Mouse (Mus musculus) midbrain, postnatal 0 days (tissue): ENCODE results near the gene Prex1. TPM values are rescaled to one million over a fixed set of nuclear protein-coding genes. Genes with fewer than 3 reads are reported as not detected.

Source experiments
- ATAC-seq: fragments of 200-750 bp; cut with Nextera tagmentation; 2 replicates; pipeline ENCODE4 v1.8.0; 2017; ENCODE audit warnings: moderate number of reproducible peaks, mild to moderate bottlenecking, moderate TSS enrichment, moderate library complexity; ENCODE audit not compliant: low FRiP score
- DNase-seq: peaks from one replicate; pipeline ENCODE4 v3.0.0-alpha.2; 2015; ENCODE audit warnings: low spot score
- H3K27ac ChIP-seq: fragments of 300-500 bp; sonication (generic); 2 replicates; pipeline ENCODE4 v1.5.1; 2014; ENCODE audit warnings: low read depth, mild to moderate bottlenecking, low read length, mixed read lengths
- H3K27me3 ChIP-seq: fragments of 300-500 bp; sonication (generic); 2 replicates; pipeline ENCODE4 v1.6.1; 2014; ENCODE audit warnings: low read length, control low read depth, mixed read lengths; ENCODE audit not compliant: insufficient read depth
- H3K36me3 ChIP-seq: fragments of 300-500 bp; sonication (generic); 2 replicates; pipeline ENCODE4 v1.6.1; 2014; ENCODE audit warnings: low read length, control low read depth, mixed read lengths; ENCODE audit not compliant: insufficient read depth
- H3K4me1 ChIP-seq: fragments of 300-500 bp; sonication (generic); 2 replicates; pipeline ENCODE4 v1.6.1; 2014; ENCODE audit warnings: mild to moderate bottlenecking, control low read depth, antibody characterized with exemption, low read length, mixed read lengths; ENCODE audit not compliant: insufficient read depth
- H3K4me2 ChIP-seq: fragments of 300-500 bp; sonication (generic); 2 replicates; pipeline ENCODE4 v1.6.1; 2014; ENCODE audit warnings: low read depth, mild to moderate bottlenecking, low read length, mixed read lengths; ENCODE audit not compliant: poor library complexity, severe bottlenecking
- H3K4me3 ChIP-seq: fragments of 300-500 bp; sonication (generic); 2 replicates; pipeline ENCODE4 v1.5.1; 2014; ENCODE audit warnings: low read depth, mild to moderate bottlenecking, low read length, moderate library complexity
- H3K9ac ChIP-seq: fragments of 300-500 bp; sonication (generic); replicated peaks from 2 replicates; pipeline ENCODE4 v1.6.1; 2014; ENCODE audit warnings: mild to moderate bottlenecking, low read length, moderate library complexity, mixed read lengths; ENCODE audit not compliant: poor library complexity, severe bottlenecking
- H3K9me3 ChIP-seq: fragments of 300-500 bp; sonication (generic); 2 replicates; pipeline ENCODE4 v1.6.1; 2016; ENCODE audit warnings: low read length, control low read depth
- CTCF ChIP-seq: IDR thresholded peaks from 2 replicates; pipeline ENCODE4 v1.5.1; 2016; ENCODE audit warnings: antibody characterized with exemption, mild to moderate bottlenecking
- WGBS: fragments of 180-500 bp; shearing (Covaris S2); extraction: QIAGEN DNeasy Blood & Tissue Kit; methylation state at CpG from one replicate; pipeline ENCODE4 v1.1.7; 2014; 5-methylcytosine and 5-hydroxymethylcytosine counted together
- polyA plus RNA-seq: library from polyadenylated mRNA; unstranded; fragments of >200 nt; fragmentation: Nextera tagmentation; extraction: Ambion mirVana; gene quantifications from 2 replicates; pipeline ENCODE4 v1.2.1, GENCODE M21; 2015
- total RNA-seq: library from RNA; depleted of rRNA; stranded (reverse); fragments of >200 nt; gene quantifications from 2 replicates; pipeline ENCODE4 v1.2.3, GENCODE M21; 2014

Gene Prex1
- total and polyA plus RNA-seq, 2 experiments from 2014 or later = 17.4 to 53.8 TPM

DNA sequence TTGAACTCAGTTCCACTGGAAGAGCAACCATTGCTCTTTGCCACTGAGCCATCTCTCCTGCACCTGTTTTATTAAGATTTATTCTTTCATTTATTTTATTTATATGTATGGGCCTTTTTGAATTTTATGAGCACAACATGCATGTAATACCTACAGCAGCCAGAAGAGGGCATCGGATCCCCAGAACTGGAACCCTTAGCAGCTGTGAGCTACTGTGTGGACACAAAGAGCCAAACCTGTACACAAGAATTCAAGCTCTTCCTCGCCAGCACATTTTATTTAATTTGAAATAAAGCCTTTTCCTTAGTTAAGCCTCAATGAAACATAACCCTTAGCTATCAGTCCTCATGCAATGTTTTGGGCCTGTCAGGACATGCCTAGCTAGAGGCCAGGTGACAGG is 158.1 kb downstream of the Prex1 start:
- H3K9ac ChIP-seq = no peak overlapping the region
- H3K27me3 ChIP-seq = no peaks in the 10 kb centered on the region
- peaks cover 4% of the 10 kb centered on the region; the same call in 1 of the 2 replicates for H3K4me1 ChIP-seq
- whole genome bisulfite sequencing = 49% methylated on average over 2 of the region's 2 CpGs
- TF ChIP-seq CTCF = peak; percentile 80
- DNase-seq (peak; percentile 61), ATAC-seq (no peak)
- no peaks in the 10 kb centered on the region for H3K9me3 ChIP-seq
- no peak overlapping the region for H3K4me2 ChIP-seq
- H3K4me3 ChIP-seq = no peak overlapping the region
- H3K36me3 ChIP-seq = no peaks in the 10 kb centered on the region
- no peak overlapping the region for H3K27ac ChIP-seq

DNA sequence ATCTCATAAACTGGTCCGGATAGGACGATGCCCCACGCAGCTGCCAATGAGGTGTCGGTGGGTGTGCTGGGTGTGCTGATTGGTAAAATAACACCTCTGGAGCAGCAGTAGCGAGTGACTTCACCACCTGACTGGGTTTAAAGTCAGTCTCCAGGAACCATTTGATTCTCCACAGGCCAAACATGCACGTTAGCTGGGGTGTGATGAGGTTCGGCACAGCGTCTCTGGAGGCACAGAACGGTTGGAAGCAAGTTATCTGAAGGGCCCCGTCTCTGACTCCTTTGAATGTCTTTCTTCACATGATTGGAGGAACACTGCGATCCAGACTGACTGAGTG is 159.5 kb downstream of the Prex1 start:
- WGBS = 80% methylated on average over 11 of the region's 11 CpGs
- no peak overlapping the region for H3K4me2 ChIP-seq
- H3K4me3 ChIP-seq = no peak overlapping the region
- H3K9me3 ChIP-seq = no peaks in the 10 kb centered on the region
- H3K36me3 ChIP-seq = no peaks in the 10 kb centered on the region
- no peak for DNase-seq
- H3K9ac ChIP-seq = no peak overlapping the region
- H3K27ac ChIP-seq = no peak overlapping the region
- H3K4me1 ChIP-seq = no peaks in the 10 kb centered on the region; the same call in 1 of the 2 replicates
- ATAC-seq = no peak
- TF ChIP-seq CTCF = no peak
- no peaks in the 10 kb centered on the region for H3K27me3 ChIP-seq

GRCm38 (mm10) chr2:166553502-166554168 is 160.0 kb downstream of the Prex1 start:
- no peaks in the 10 kb centered on the region for H3K27me3 ChIP-seq
- H3K9ac ChIP-seq = no peak overlapping the region
- TF ChIP-seq CTCF = no peak
- H3K4me2 ChIP-seq = no peak overlapping the region
- no peaks in the 10 kb centered on the region for H3K9me3 ChIP-seq
- H3K4me1 ChIP-seq = no peaks in the 10 kb centered on the region; the same call in 1 of the 2 replicates
- H3K36me3 ChIP-seq = no peaks in the 10 kb centered on the region
- WGBS = 43% methylated on average over 18 of the region's 18 CpGs
- H3K4me3 ChIP-seq = no peak overlapping the region
- ATAC-seq (no peak), DNase-seq (no peak)
- H3K27ac ChIP-seq = no peak overlapping the region

DNA sequence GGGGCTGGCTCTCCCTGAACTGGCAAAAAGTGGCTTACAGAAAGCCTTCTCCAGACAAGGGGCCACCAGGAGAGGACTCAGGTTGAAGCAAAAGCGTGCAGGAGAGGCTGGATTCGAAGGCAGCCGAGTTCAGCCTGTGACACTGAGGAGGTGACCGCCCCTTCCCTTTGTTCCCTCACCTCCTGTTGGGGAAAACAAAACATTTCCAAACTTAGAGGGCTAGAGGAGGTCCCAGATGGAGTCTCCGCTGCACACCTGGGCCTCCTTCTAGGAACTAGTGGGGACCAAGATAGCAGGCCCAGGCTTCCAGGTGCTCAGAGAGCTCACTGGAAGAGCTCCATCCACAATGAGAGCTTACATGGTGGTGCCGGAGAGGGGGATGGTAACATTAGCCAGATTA is 161.0 kb downstream of the Prex1 start:
- Histone ChIP-seq H3K27ac (no peak overlapping the region), H3K4me1 (no peaks in the 10 kb centered on the region), H3K4me2 (no peak overlapping the region), H3K36me3 (no peaks in the 10 kb centered on the region), H3K27me3 (no peaks in the 10 kb centered on the region), H3K9ac (no peak overlapping the region), H3K4me3 (no peak overlapping the region), H3K9me3 (no peaks in the 10 kb centered on the region)
- no peak for ATAC-seq
- no peak for DNase-seq
- WGBS = 29% methylated on average over 6 of the region's 6 CpGs
- TF ChIP-seq CTCF = no peak

DNA sequence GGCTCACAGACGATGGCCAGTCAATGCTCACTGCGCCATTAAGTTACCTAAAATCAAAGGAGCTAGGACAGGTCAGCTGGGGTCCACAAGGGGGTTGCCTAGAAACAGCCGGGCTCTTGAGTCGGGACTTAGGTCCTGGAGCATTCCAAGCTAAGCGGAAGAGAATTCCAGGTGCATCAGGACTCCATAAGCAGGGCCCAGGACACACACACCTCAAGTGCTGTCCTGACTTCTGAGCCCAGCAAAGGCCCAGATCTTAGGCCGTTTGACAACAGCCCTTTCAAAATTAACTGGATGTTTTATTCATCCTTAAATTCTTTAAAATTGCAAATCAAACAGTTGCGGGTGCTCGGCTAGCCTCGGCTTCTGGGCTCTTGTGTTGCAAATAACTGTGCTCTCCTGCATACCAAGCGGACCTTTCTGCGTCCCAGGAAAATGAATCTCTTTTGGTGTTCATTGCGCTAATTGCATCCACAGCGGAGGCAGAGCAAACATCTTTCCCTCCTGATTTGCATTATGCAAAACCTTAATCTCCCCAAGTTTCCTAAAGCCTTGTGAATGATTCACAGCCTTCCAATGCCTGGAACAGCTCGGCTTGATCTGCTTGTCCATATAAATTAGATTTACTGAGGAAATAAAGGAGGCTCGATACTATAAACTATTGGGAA is 161.7 kb downstream of the Prex1 start:
- H3K9ac ChIP-seq = no peak overlapping the region
- no peak overlapping the region for H3K4me3 ChIP-seq
- H3K9me3 ChIP-seq = no peaks in the 10 kb centered on the region
- ATAC-seq (no peak), DNase-seq (no peak)
- 39% methylated on average over 15 of the region's 15 CpGs for WGBS
- H3K36me3 ChIP-seq = no peaks in the 10 kb centered on the region
- no peaks in the 10 kb centered on the region for H3K4me1 ChIP-seq
- H3K27me3 ChIP-seq = no peaks in the 10 kb centered on the region
- TF ChIP-seq CTCF = no peak
- no peak overlapping the region for H3K4me2 ChIP-seq
- no peak overlapping the region for H3K27ac ChIP-seq

- H3K4me2 ChIP-seq = no peak overlapping the region
- TF ChIP-seq CTCF = no peak
- WGBS = 55% methylated on average over 8 of the region's 8 CpGs
- no peak overlapping the region for H3K9ac ChIP-seq
- H3K27ac ChIP-seq = no peak overlapping the region
- H3K4me3 ChIP-seq = no peak overlapping the region
- peak; percentile 25 for DNase-seq
- H3K4me1 ChIP-seq = no peaks in the 10 kb centered on the region
- H3K27me3 ChIP-seq = no peaks in the 10 kb centered on the region
- H3K36me3 ChIP-seq = no peaks in the 10 kb centered on the region
- no peaks in the 10 kb centered on the region for H3K9me3 ChIP-seq
- no peak for ATAC-seq
These were observed 163.8 kb downstream of the Prex1 start for GRCm38 (mm10) chr2:166549871-166550270.
